Mouse (Mus musculus) heart, postnatal 36 days (tissue): ENCODE measurements around the gene Zdhhc1. TPM values are rescaled to one million over a fixed set of nuclear protein-coding genes. Genes with fewer than 3 reads are reported as not detected.

Experiments
- DNase-seq, 2 experiments: peaks; one replicate each; pipeline ENCODE4 v3.0.0; 2021 to 2022
- intact Hi-C: fragments of 180-260 bp; cut with DNase I; formaldehyde crosslinking; loops from one replicate; pipeline ENCODE4 v1.15.1; 2025
- total RNA-seq, 2 experiments: library from RNA; stranded (reverse); gene quantifications; 2 replicates each; pipeline ENCODE4 v1.2.3; 2021

Gene Zdhhc1
- total RNA-seq, 2 experiments from 2014 or later: 14.5 to 14.9 TPM

DNA sequence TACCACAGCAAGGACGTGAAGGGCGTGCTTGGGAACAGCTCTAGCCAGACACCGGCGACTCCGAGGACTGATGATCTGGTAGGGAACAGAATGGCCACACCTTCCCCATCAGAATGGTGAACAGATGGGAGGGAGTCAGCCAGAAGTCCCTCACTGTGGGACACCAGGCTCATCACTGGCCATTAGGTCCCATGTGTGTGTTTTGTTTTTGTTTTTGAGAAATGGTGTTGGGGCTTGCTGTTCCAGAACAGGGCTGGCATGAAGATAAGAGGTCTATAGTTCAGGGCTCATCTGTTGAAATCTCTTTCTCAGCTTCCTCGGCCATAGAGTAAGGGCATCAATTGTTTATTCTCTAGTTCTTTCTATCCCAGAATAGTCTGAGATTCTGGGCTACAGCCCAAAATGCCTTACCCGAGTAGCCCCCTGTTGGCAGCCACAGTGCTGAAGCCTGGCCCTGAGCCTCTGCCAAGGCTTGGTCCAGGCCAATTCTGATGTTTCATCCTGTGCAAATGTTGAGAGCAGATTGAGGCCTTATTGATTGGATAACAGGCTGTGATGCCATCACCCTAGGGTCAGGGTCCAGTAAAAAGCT, 29.9 kb downstream of the Zdhhc1 start:
- intact Hi-C loops: no loop called here
- DNase-seq: no peak

DNA sequence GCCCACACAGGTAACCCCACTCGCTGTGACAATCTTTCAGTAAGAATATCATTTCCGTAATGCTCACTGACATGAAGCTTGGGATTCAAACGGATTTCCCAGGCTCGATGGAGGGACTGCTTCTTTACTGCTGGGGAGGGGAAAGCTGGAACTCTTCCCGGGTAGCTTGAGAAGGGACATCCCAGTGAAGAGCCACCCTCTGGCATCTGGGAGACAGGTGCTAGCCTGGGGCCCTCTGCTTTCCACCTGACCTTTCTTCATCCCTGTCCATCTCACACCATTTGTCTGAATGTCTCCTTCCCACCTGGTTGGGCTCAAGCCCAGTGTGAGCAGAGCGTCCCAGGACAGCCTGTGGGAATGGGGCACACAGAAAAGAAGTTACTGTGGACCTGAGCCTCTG, 30.5 kb downstream of the Zdhhc1 start:
- intact Hi-C loops: no loop called here

DNA sequence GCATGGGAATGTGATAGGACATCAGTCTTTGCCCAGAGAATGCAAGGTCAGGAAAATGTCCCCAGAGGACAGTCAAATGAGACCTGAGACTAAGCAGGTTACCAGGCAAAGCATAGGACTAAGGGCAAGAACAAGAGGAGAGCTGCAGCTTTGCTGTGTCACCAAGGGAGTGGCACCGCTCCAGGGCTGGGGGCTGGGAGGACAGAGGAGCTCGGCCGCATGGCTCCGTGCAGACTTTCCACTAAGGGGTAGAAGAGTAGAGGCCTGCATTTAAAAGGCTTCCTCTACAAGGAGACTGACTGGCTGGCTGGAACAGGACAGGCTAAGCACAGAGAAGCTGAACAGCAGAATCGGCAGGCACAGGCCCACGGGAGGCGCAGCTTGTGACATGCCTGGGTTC, 32.1 kb downstream of the Zdhhc1 start:
- intact Hi-C loops: no loop called here
- DNase-seq: no peak

More for the DNA sequence above, 30.5 kb downstream of the Zdhhc1 start:
- DNase-seq: no peak

DNA sequence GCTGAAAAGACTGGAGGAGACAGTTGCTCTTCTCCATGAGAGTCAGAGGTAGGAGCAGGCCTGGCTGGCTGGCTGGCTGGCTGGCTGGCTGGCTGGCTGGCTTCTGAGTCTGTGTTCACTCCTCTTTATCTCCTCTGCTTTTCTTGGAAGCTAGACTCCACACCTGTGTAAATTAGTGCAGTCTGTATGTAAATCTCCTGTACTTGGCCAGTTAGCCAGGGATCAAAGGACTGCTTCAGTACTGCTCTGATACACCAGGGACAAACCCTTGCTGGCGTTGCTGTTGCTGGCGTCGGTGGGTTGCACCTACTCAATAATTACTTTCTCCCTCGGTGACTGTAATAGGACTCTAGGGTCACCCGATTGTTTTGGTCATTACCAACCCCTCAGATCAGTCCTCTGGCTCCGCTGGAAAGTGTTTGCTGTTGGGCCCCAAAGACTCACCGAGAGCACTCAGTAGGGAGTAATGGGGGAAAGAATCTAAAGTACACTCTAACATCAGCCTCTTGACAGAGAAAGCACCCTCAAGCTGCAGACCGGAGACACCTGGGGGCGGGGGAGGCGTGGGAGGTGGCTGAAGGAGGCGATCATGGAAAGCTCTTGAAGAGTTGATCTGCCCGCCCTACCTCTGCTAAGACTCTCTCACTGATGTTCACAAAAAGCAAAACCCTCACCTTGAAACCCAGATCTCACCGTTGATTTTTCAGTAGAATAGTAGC, 35.5 kb downstream of the Zdhhc1 start:
- DNase-seq: no peak
- intact Hi-C loops: no loop called here

DNA sequence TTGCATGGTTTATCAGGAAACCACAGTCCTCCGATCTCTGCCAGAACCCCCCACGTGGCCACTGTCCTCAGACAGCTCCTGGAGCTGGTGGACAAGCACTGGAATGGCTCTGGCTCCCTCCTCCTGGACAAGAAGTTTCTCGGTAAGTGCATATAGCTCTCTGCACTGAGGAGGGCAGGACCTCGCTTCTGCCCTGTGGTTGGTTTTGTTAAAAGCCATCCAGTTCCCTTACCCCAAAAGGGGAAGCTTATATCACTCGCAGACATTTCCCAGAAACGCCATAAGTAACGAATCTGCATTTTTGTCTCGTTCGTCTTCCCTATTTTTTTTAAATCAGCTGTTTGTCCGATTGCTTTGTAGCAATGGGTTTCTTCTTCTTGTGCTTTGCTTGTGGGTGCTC, 41.5 kb downstream of the Zdhhc1 start:
- intact Hi-C loops: no loop called here

DNA sequence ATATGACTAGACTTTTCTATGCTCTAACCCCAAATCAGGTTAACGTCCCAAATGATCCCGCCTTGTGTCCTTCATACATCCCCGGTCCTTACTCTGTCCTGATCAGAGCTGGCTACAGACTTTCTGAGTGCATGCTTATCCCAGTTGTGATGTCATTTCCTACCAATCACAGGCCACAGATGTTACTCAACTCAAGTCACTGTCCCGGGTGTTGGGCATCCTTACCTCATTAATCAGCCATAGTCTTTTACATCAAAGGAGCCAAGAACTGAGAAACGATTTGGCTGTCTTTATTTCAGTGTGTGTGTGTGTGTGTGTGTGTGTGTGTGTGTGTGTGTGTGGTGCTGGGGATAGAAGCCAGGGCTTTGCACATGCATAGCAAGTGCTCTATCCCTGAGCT, 42.6 kb downstream of the Zdhhc1 start:
- peak in 1 of 2 experiments; percentile 18 for DNase-seq
- intact Hi-C loops: loop anchor here (5.0 kb wide), 1 partner anchor 42 kb away; the partner anchor contains the start of genes Kctd19 and Lrrc36

More for the DNA sequence above, 41.5 kb downstream of the Zdhhc1 start:
- DNase-seq: peak in 1 of 2 experiments; percentile 16

DNA sequence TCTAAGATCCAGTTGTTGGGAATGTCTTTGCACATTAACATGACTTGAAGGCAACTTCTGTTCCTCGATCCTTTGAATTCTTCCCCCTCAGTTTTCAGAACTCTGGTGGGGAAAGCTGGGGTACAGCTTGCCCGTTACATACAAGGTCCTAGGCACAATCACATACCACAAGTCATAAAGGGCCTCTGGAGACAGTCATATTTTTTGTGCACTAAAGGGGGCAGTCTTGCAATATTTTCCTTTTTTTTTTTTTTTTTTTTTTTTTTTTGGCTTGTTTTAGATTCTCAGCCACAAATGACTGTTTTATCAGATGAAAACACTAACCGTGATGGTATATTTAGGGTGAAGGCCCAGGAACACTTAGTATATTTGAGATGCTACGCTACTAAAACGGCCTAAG, 43.4 kb downstream of the Zdhhc1 start:
- intact Hi-C loops: loop anchor here (2.0 to 5.0 kb wide), 2 partner anchors 24 to 41 kb away; partner anchors contain the start of genes Kctd19 and Lrrc36
- DNase-seq: no peak

DNA sequence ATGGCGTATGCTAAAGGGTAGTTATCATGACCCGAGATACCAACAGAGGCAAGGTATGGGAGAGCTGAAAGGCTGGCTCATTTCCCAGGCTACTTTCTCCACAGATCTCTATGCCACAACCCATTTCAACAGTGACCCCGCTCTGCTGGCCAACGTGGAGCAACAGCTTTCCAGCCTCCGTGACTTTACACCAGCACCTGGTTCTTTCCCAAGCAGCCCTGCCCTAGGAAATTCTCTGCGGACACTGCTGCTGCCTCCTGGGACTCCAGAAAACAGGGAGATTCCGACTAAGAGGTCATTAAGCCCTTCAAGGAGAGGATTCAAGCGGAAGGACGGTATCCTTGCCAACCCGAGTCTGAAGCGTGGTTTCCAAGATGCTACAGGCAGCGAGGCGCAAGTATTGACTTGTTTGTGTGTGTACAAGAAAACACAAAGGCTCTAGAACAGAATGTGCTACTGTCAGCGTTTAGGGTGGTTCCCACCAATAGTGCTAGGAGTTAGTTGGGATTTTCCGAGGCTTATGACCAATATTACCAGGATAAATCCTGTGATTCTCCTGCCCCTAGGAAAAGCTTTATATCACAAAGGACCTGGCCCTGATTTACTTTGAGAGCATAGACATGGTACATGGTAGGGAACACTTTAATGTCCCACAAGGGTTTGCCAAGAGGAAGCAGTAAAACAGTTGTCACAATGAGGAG, 44.6 kb downstream of the Zdhhc1 start:
- intact Hi-C loops: loop anchor here (2.0 to 5.0 kb wide), 2 partner anchors 25 to 40 kb away; partner anchors contain the start of genes Kctd19 and Lrrc36
- DNase-seq: no peak

DNA sequence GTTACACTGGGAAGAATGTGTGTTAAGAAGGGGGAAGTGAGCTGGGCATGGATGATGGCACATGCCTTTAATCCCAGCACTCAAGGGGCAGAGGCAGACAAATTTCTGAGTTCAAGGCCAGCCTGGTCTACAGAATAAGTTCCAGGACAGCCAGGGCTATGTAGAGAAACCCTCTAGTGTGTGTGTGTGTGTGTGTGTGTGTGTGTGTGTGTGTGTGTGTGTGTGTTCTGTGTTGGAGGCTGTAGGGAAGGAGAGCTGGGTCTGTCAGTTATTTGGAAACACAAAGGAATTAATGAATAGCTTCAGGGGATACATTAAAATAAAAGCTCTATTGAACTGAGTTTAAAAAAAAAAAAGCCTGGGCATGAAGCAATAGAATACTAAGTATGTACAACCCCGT, 45.7 kb downstream of the Zdhhc1 start:
- DNase-seq: no peak
- intact Hi-C loops: loop anchor here (5.0 kb wide), 1 partner anchor 39 kb away; the partner anchor contains the start of genes Kctd19 and Lrrc36

DNA sequence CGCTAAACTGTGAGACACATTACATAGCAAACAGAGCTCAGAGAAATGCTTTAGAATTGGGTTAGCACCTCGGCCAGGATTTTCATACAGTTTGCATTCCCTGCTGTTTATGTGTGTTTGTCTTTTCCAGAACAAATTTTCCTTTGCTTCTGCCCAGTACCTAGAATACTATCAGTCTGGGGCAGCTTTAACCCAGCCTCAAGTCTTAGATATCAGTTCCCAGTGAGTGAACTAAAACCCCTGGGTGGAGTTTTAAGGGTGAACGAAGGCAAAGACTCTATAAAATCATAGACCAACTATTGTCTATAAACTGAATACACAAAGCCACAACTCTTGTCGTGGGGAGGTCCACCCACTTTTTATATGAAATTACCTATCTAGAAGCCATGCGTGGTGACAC, 48.1 kb downstream of the Zdhhc1 start:
- intact Hi-C loops: no loop called here
- no peak for DNase-seq

DNA sequence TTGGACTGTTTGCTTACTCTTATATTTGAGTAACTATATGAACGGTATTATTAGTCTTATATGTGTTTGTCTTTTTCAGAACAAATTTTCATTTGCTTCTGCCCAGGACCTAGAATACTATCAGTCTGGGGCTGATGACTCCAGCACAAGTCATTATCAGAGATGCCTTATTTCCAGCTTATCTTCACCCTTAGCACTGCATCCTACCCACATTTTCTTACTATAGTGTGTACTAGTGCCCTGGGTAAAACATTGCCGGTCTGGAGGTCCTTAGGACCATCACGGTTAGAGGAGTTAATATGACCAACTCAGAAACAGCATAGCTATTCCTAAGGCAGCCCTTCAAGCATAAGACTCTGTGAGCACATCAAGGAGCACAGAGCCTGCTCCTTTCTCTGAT, 48.5 kb downstream of the Zdhhc1 start:
- intact Hi-C loops: no loop called here
- DNase-seq: no peak

DNA sequence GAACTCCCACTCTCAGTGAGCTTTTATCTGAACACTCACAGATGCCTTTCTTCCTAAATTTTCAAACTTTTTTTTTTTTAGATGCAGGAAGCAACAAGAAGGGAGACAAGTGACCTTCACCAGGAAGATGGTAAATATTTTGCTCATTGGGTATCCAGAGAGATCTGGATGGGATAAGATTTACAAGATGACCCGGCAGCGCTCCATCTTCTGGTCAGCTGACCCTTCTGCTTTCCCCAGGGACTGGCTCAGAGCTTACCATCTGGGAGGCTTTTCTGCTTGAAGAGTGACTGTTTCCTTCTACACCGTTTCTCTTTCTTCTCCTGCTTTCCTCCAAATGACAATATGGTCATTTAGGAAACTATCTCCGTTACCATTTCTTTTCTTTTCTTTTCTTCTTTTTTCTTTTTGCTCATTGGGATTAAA, 50.6 kb downstream of the Zdhhc1 start:
- intact Hi-C loops: no loop called here
- no peak for DNase-seq

DNA sequence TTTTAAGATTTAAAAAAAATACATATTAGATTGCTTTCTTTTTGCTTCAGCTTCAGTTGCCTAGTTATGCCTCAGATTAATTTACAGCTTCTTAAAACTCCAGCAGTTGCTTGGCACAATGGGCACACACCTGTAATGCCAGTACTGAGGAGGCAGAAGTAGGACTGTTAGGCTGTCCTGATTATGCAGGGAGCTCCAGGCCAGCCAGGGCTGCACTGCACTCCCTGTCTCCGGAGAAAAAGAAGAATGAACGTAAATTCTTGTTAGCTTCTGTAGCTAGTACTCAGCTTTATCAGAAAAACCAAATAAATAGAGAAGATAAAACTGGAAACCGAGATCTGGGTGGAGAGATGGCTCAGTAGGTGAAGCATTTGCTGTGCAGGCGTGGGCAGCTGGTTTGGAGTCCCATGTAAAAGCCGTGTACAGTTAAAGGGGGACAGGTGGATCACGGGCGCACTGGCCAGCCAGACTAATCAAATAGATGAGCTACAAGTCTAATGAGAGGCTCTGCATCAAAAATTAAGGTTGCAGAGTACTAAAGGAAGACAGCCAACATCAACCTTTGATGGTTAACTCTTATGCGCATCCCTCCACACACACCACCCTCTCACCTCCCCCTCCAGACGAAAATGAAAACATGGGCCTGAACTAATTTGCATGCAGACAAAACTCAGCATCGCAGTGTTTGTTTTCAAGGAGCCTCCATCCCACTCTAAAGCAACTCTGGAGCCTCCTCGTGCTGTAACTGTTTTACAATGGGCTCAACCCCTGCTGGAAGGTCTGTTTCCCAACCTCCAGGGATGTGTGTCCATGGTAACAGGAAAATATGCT, 51.2 kb downstream of the Zdhhc1 start:
- intact Hi-C loops: no loop called here

DNA sequence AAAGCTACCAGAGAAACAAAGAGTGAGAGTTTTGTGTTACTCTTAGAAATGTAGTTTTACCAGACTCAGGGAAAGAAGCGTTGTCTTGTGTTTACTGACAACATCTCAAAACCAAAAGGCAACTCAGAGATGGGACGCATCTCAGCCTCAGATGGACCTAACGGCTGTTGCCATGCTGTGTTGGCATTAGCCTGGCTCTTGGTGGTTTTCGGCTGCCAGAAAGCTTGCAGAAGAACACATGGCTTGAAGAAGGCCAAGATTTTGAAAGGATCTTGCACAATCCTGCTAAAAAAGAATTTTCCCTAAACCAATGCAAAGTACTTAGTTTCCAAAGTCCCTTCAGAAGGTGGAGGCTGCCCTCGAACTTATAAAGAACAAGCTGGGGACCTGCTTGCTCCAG, 54.0 kb downstream of the Zdhhc1 start:
- intact Hi-C loops: no loop called here
- no peak for DNase-seq

More for the DNA sequence above, 51.2 kb downstream of the Zdhhc1 start:
- DNase-seq: no peak

DNA sequence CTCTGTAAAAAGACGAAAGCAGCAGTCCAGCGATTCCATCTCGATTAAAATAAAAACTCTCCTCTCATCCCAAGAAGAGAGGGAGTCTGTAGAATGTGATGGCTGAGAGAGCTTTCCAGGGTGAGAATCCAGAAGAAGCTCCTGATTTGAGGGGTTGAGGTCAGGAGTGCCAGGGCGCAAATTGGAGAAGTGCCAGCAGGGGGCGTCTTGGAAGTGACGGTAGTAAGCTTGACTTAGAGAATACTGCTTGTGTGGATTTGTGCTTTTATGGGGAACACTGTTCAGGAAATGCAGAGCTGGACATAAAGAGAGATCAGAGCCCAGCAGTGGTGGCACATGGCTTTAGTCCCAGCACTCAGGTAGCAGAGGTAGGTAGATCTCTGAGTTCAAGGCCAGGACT, 55.3 kb downstream of the Zdhhc1 start:
- intact Hi-C loops: no loop called here
- peak in 1 of 2 experiments; percentile 55 for DNase-seq

DNA sequence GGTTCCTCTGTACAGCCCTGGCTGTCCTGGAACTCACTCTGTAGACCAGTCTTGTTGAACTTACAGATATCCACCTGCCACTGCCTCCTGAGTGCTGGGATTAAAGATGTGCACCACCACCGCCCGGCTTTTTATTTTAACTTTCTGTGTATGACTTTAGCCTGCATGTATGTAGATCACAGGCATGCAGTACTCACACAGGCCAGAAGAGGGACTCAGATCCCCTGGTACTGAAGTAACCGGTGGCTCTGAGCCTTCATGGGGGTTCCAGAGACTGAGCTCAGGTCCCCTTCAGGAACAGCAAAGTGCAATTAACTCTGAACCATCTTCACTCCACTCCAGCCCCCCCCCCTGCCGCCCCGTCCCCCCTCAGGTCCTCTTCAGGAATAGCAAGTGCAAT, 57.8 kb downstream of the Zdhhc1 start:
- intact Hi-C loops: no loop called here
- DNase-seq: peak; percentile 18 to 51

DNA sequence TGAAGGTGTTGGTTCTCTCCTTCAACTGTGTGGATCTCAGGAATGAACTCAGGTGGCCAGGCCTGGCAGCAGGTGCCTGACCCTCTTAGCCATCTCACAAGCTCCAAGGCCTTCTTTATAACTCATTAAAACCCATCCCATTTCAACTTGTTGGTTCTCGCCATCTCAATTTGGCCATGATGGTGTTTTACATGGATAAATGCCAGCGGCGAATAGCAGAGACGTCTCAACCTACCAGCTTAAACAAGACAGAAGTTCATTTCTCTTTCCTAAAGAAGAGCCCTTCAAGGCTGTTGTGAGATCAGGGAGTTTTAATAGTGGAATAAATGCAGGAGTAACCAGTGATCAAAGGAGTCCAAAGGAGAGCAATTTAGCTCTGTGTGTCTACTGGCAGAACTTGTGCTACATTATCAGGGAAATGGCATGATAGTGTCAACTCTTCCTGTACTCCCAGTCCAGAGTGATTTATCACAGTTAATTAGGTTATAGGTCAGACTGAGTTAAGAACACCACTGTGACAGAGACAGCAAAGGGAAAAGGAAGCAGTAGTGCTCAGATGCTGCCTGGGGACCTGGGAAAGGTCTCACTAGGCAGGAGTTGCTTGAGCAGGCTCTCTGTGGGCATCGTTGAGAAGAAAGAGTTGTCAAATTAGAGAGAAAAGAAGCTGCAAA, 59.5 kb downstream of the Zdhhc1 start:
- DNase-seq: no peak
- intact Hi-C loops: no loop called here

DNA sequence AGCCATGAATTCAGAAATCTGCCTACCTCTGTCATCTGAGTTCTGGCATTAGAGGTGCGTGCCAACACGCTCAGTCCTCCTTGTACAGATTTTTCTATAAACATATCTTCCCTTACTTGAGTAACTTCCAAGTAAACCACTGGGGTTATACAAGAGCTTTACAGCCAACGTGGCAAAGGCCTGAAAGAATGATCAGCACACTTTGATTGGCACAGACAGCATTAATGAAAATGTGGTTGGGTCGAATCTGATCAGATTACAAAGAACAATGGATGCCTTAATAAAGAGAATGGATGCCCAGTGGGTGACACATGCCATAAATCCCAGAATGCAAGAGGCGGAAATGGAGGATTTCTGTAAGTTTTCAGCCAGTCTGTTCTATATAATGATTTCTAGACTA, 60.5 kb downstream of the Zdhhc1 start:
- DNase-seq: no peak
- intact Hi-C loops: no loop called here

DNA sequence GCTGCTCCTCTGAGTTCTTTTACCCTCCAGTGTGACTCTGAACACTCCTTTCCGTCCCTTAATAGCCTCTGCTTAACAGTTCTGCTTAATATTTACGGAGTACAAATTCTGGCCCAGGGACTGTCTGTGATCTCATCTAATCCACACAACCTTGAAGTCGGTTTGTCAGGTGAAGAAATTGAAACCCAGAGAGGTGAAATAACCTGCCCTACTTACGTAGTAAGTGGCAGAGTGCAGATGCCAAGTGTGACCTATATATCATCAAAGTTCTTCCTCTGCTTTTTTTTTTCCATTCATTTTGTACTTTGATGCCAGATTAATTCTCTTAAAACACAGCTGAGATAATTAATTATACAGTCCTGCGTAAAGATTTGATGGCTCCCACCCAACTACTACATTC, 62.6 kb downstream of the Zdhhc1 start:
- DNase-seq: no peak
- intact Hi-C loops: no loop called here

DNA sequence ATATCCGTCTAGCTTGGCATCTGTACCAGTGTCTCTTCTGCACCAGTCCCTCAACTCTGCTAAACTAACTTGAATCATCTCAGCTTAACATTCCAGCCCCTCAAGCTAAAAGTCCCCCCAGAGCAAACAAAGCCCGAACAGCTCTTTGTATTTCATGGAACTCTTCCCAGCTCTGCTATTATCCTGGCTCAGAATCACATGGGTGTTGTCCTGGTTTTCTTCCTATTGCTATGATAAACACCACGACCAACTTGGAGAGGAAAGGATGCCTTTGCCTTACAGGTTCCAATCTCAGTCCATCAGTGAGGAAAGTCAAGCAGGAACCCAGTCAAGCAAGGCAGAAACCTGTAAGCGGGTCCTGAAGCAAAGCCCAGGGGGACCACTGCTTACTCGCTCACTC, 63.2 kb downstream of the Zdhhc1 start:
- DNase-seq: peak in 1 of 2 experiments; percentile 21
- intact Hi-C loops: no loop called here
